Mouse (Mus musculus): ENCODE measurements around the gene Prr5l. TPM values are rescaled to one million over a fixed set of nuclear protein-coding genes. Genes with fewer than 3 reads are reported as not detected.
"Not testable (repeated sequence)": the region's sequence is repeated elsewhere in the genome, so short reads cannot be mapped to it uniquely, and the experiment has no call there.

Prr5l gene
- total RNA-seq, 2 experiments from 2014 or later, result 5.1 to 7.7 TPM

- intact Hi-C loops (cut with DNase I), result no loop called here
- Histone ChIP-seq H3K27ac (no peak overlapping the region), H3K4me3 (no peak overlapping the region)
- DNase-seq (ENCODE audit: extremely low spot score in 1 of 2, low spot score in 2 of 2), result no peak
- TF ChIP-seq CTCF (IDR thresholded peaks at IDR 0.05), result no peak
Measured at GRCm38 (mm10) chr2:101754428-101754827, 128.4 kb downstream of the Prr5l start.

- intact Hi-C loops (cut with DNase I), result no loop called here
- Histone ChIP-seq H3K4me3 (no peak overlapping the region), H3K27ac (no peak overlapping the region)
- DNase-seq (ENCODE audit: extremely low spot score in 1 of 2, low spot score in 2 of 2), result no peak
- no peak for TF ChIP-seq CTCF (IDR thresholded peaks at IDR 0.05)
Measured at GRCm38 (mm10) chr2:101752979-101753378, 129.8 kb downstream of the Prr5l start.

GRCm38 (mm10) chr2:101752402-101752801, 130.4 kb downstream of the Prr5l start:
- TF ChIP-seq CTCF (IDR thresholded peaks at IDR 0.05), result no peak
- Histone ChIP-seq H3K4me3 (no peak overlapping the region), H3K27ac (peak overlapping the region; percentile 18)
- no peak for DNase-seq (ENCODE audit: extremely low spot score in 1 of 2, low spot score in 2 of 2)
- intact Hi-C loops (cut with DNase I), result no loop called here

GRCm38 (mm10) chr2:101751236-101751922, 131.4 kb downstream of the Prr5l start:
- intact Hi-C loops (cut with DNase I), result no loop called here

GRCm38 (mm10) chr2:101746537-101746936, 136.3 kb downstream of the Prr5l start:
- no peak for TF ChIP-seq CTCF (IDR thresholded peaks at IDR 0.05)
- DNase-seq (ENCODE audit: extremely low spot score in 1 of 2, low spot score in 2 of 2), result no peak
- Histone ChIP-seq H3K4me3 (no peak overlapping the region), H3K27ac (no peak overlapping the region)
- intact Hi-C loops (cut with DNase I), result no loop called here

More at GRCm38 (mm10) chr2:101751236-101751922, 131.4 kb downstream of the Prr5l start:
- Histone ChIP-seq H3K4me3 (no peak overlapping the region), H3K27ac (peak overlapping the region; percentile 6; the same call in 1 of the 2 replicates)
- no peak for TF ChIP-seq CTCF (IDR thresholded peaks at IDR 0.05)
- DNase-seq (ENCODE audit: extremely low spot score in 1 of 2, low spot score in 2 of 2), result no peak

GRCm38 (mm10) chr2:101745656-101746055, 137.2 kb downstream of the Prr5l start:
- DNase-seq (ENCODE audit: extremely low spot score in 1 of 2, low spot score in 2 of 2); intact Hi-C loops (cut with DNase I); H3K4me3 ChIP-seq; H3K27ac ChIP-seq: not testable (repeated sequence)

GRCm38 (mm10) chr2:101742072-101742860, 140.6 kb downstream of the Prr5l start:
- DNase-seq (ENCODE audit: extremely low spot score in 1 of 2, low spot score in 2 of 2), result no peak
- Histone ChIP-seq H3K27ac (no peak overlapping the region), H3K4me3 (no peak overlapping the region)
- no peak for TF ChIP-seq CTCF (IDR thresholded peaks at IDR 0.05)
- intact Hi-C loops (cut with DNase I), result no loop called here

- TF ChIP-seq CTCF (IDR thresholded peaks at IDR 0.05), result no peak
- Histone ChIP-seq H3K27ac (no peak overlapping the region), H3K4me3 (no peak overlapping the region)
- DNase-seq (ENCODE audit: extremely low spot score in 1 of 2, low spot score in 2 of 2), result no peak
- intact Hi-C loops (cut with DNase I), result no loop called here
Measured at GRCm38 (mm10) chr2:101741653-101742052, 141.2 kb downstream of the Prr5l start.

GRCm38 (mm10) chr2:101739914-101740313, 142.9 kb downstream of the Prr5l start:
- Histone ChIP-seq H3K27ac (no peak overlapping the region), H3K4me3 (no peak overlapping the region)
- intact Hi-C loops (cut with DNase I), result no loop called here
- TF ChIP-seq CTCF (IDR thresholded peaks at IDR 0.05), result no peak
- no peak for DNase-seq (ENCODE audit: extremely low spot score in 1 of 2, low spot score in 2 of 2)

GRCm38 (mm10) chr2:101733564-101733963, 149.3 kb downstream of the Prr5l start:
- peak in 1 of 2 experiments; percentile 27 for DNase-seq (ENCODE audit: extremely low spot score in 1 of 2, low spot score in 2 of 2)
- intact Hi-C loops (cut with DNase I), result no loop called here
- no peak for TF ChIP-seq CTCF (IDR thresholded peaks at IDR 0.05)
- Histone ChIP-seq H3K4me3 (no peak overlapping the region), H3K27ac (no peak overlapping the region)

GRCm38 (mm10) chr2:101732777-101733210, 150.0 kb downstream of the Prr5l start:
- TF ChIP-seq CTCF (IDR thresholded peaks at IDR 0.05), result no peak
- DNase-seq (ENCODE audit: extremely low spot score in 1 of 2, low spot score in 2 of 2), result no peak
- intact Hi-C loops (cut with DNase I), result no loop called here
- no peak overlapping the region for H3K4me3 ChIP-seq
- H3K27ac ChIP-seq, result no peak overlapping the region

GRCm38 (mm10) chr2:101730972-101731371, 151.9 kb downstream of the Prr5l start:
- DNase-seq (ENCODE audit: extremely low spot score in 1 of 2, low spot score in 2 of 2), result no peak
- intact Hi-C loops (cut with DNase I), result no loop called here

More at GRCm38 (mm10) chr2:101730972-101731371, 151.9 kb downstream of the Prr5l start:
- Histone ChIP-seq H3K27ac (no peak overlapping the region), H3K4me3 (no peak overlapping the region)
- no peak for TF ChIP-seq CTCF (IDR thresholded peaks at IDR 0.05)

Data from left cerebral cortex, adult 2 months (tissue).